In the genomic region with DNA sequence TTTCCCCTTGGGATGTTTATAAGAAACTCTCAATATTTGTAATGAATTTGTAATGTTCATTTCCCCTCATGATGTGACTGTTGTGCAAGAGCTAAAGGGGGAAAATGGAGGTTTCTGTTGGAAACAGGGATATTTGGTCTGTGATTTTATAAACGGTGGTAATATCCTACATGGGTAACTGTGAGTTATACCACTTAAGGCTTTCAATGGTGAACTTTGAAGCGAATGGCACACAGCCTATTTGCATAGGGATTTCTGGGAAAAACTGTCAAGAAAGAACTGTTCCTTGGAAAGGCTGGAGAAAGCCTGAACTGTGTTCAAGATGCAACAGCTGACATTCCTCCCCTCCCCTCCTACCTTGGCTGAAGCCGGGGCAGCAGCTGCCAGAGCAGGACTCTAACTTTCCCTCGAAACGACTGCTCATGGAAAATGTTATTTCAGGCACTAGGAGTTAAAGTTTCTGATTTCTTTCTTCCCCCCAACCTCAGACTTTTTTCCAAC, we compare ENCODE assay signal across 8 mouse cellular contexts. TPM values are rescaled to one million over a fixed set of nuclear protein-coding genes. Genes with fewer than 3 reads are reported as not detected.
DNase-seq lines count a peak whose midpoint lies in the region; ATAC-seq lines count a peak whose summit lies in the region.

No protein-coding gene starts in this region.

- no peak overlapping the region for H3K9ac ChIP-seq in limb, embryonic 15.5 days

- 0 out of 2 replicates have a peak, but pooled peaks cover 4% of the 10 kb centered on the region for H3K4me1 ChIP-seq in limb, embryonic 15.5 days

- peak; percentile 10 for DNase-seq in embryo, embryonic 9.5 days (ENCODE audit: extremely low spot score)
- no peak for DNase-seq in embryo, embryonic 10 days (ENCODE audit: low spot score)
- DNase-seq in adrenal gland, postnatal 25 days, result peak; percentile 22
- DNase-seq in heart, postnatal 10 days, result peak; percentile 79 to 80
- no peak for DNase-seq in layer of hippocampus, adult 9-11 months
- no peak for DNase-seq in retina, embryonic 14.5 days (ENCODE audit: low spot score)

- H3K4me2 ChIP-seq in limb, embryonic 15.5 days, result peak overlapping the region; percentile 95; the same call in 1 of the 2 replicates

- peak overlapping the region; percentile 65 for H3K4me3 ChIP-seq in limb, embryonic 15.5 days

- H3K36me3 ChIP-seq in limb, embryonic 15.5 days, result no peaks in the 10 kb centered on the region

- WGBS in limb, embryonic 15.5 days, result 37% methylated on average over 5 of the region's 5 CpGs

- no peaks in the 10 kb centered on the region for H3K9me3 ChIP-seq in limb, embryonic 15.5 days

- intact Hi-C loops in heart, postnatal 10 days (cut with DNase I), result loop anchor here (5.0 kb wide), 2 partner anchors 49 to 94 kb away; partner anchors contain the start of genes Noa1 and Polr2b

- peak overlapping the region; percentile 93 for H3K27ac ChIP-seq in limb, embryonic 15.5 days

- H3K27me3 ChIP-seq in limb, embryonic 15.5 days, result no peaks in the 10 kb centered on the region

- ATAC-seq in limb, embryonic 15.5 days (ENCODE audit: insufficient number of reproducible peaks, low FRiP score, low TSS enrichment, low read depth), result peak; percentile 87
- ATAC-seq in erythroid progenitor cell, adult 5-6 weeks (replicated peaks; ENCODE audit: low FRiP score, poor library complexity, severe bottlenecking), result no peak

RNA-seq across cellular contexts. Expression of gene Igfbp7, which starts 1.4 kb away (rescaled TPM):
- 782 and 885 TPM in 2 replicates for total RNA-seq in adrenal gland, postnatal 25 days (2021)
- total RNA-seq in heart, postnatal 10 days (2021), result 100 to 1,000 TPM; 435 to 466 TPM
- 138 and 151 TPM in 2 replicates for polyA plus RNA-seq in limb, embryonic 15.5 days (2015; fragmentation: Nextera tagmentation; extraction: Ambion mirVana)
- total RNA-seq in erythroid progenitor cell, adult 5-6 weeks (2015; ENCODE audit: low replicate concordance), result 3.8 and 7.6 TPM in 2 replicates
- total RNA-seq in erythroid progenitor cell, adult 5-6 weeks (2017; ENCODE audit: low replicate concordance), result 0.90 TPM in 1 of 2 replicates, not detected in the other

Comparison
In these comparisons a context has a peak if more than half of its experiments do, and no peak if none do; other contexts are left out.
1. DNase-seq: peak in embryo, embryonic 9.5 days (single experiment), adrenal gland, postnatal 25 days (single experiment) and heart, postnatal 10 days (2 of 2); none in embryo, embryonic 10 days (single experiment), layer of hippocampus, adult 9-11 months (single experiment) and retina, embryonic 14.5 days (single experiment).
2. RNA of gene Igfbp7, which starts 1.4 kb away (total RNA-seq): 782 to 885 TPM in adrenal gland, postnatal 25 days and 435 to 466 TPM in heart, postnatal 10 days; 0.90 to 7.6 TPM in erythroid progenitor cell, adult 5-6 weeks; every median in the first group is over 10 times any median in the second.